Comparison of ENCODE assay signal across 23 mouse cellular contexts in the genomic region with DNA sequence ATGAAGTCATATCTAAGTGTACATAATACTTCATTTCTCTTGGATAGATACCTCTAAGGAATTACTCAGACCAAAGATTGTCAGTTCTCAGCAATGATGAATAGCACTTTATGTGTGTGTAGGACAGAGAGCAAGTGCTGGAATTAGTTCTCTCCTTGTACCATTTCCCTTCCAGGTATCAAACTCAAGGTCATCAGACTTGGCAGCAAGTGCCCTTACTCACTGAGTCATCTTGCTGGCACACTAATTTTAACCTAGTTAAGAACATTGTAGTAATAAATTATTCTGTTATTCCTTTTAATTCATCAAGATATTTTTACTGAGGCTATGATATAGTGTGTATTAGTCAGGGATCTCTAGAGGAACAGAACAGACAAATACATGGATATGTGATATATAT.
A peak's percentile ranks its signal among the peaks of the same experiment; 100 is the strongest.
DNase-seq lines count a peak whose midpoint lies in the region; ATAC-seq and TF ChIP-seq lines count a peak whose summit lies in the region.
"Had no signal": no experiment of that assay in that cellular context is flagged by ENCODE, and none has a peak within 500 bp of the region (broad histone marks: within the 10 kb centered on the region; RNA-seq: fewer than 3 reads in every experiment).

No protein-coding gene starts in this region.

- no peak overlapping the region for H3K27ac ChIP-seq in kidney, adult 2 months (ENCODE audit: insufficient read depth, low read depth, low read length)
- no peak overlapping the region for H3K27ac ChIP-seq in kidney, embryonic 16.5 days (ENCODE audit: low read length)
- H3K27ac ChIP-seq: embryonic facial prominence, embryonic 12.5 days; forebrain, embryonic 15.5 days; hindbrain, embryonic 12.5 days had no signal

- DNase-seq in gastrocnemius, adult 18-20 months (ENCODE audit: low spot score) = peak; percentile 6
- no peak for DNase-seq in gastrocnemius, adult 8-10 months (ENCODE audit: low spot score in 2 of 2)
- peak; percentile 16 for DNase-seq in kidney, adult 2 months
- peak; percentile 40 for DNase-seq in adrenal gland, postnatal 10 days
- peak; percentile 27 for DNase-seq in brain, adult 2 months (ENCODE audit: low read depth, low spot score)
- no peak for DNase-seq in cerebellum, adult 11 months
- DNase-seq in retina, embryonic 14.5 days (ENCODE audit: low spot score) = no peak
- DNase-seq: cerebellum, adult 9-10 months; cerebellum, postnatal 25 days; gastrocnemius, postnatal 14 days; heart, postnatal 4 days; kidney, adult 9 months had no signal

- H3K36me3 ChIP-seq in kidney, adult 2 months (ENCODE audit: control insufficient read depth, insufficient read depth, low read length) = no peaks in the 10 kb centered on the region
- no peaks in the 10 kb centered on the region for H3K36me3 ChIP-seq in kidney, embryonic 16.5 days (ENCODE audit: insufficient read depth, low read length)
- H3K36me3 ChIP-seq: embryonic facial prominence, embryonic 12.5 days; forebrain, embryonic 15.5 days had no signal

- no peak for TF ChIP-seq POLR2A in kidney, adult 2 months (IDR thresholded peaks at IDR 0.05; ENCODE audit: low read depth, low read length)

- ATAC-seq in kidney, embryonic 16.5 days (ENCODE audit: low FRiP score, low TSS enrichment) = no peak
- ATAC-seq: activated CD4-positive, CD25-positive, alpha-beta regulatory T cell, adult 4 months; forebrain, embryonic 15.5 days; hindbrain, embryonic 16.5 days; inflammation-experienced regulatory T-cells, adult 6 months; intestine, postnatal 0 days; Patski had no signal

- TF ChIP-seq CTCF in kidney, adult 2 months (conservative IDR thresholded peaks at IDR 0.05; ENCODE audit: insufficient read depth, insufficient read length, low read depth, low read length) = no peak

- H3K9ac ChIP-seq in kidney, embryonic 16.5 days (replicated peaks; ENCODE audit: low read length) = no peak overlapping the region
- H3K9ac ChIP-seq: embryonic facial prominence, embryonic 12.5 days; forebrain, embryonic 15.5 days; heart, embryonic 12.5 days; hindbrain, embryonic 12.5 days had no signal

- no peak overlapping the region for H3K4me2 ChIP-seq in kidney, embryonic 16.5 days (replicated peaks; ENCODE audit: low read depth, low read length)
- H3K4me2 ChIP-seq: embryonic facial prominence, embryonic 12.5 days; forebrain, embryonic 15.5 days; heart, embryonic 12.5 days; hindbrain, embryonic 12.5 days had no signal

- no peaks in the 10 kb centered on the region for H3K27me3 ChIP-seq in kidney, adult 2 months (replicated peaks; ENCODE audit: control insufficient read depth, insufficient read depth, low read length)
- no peaks in the 10 kb centered on the region for H3K27me3 ChIP-seq in kidney, embryonic 16.5 days (ENCODE audit: insufficient read depth, low read length)
- H3K27me3 ChIP-seq: CH12.LX; embryonic facial prominence, embryonic 12.5 days; forebrain, embryonic 15.5 days; heart, embryonic 12.5 days; hindbrain, embryonic 12.5 days; Patski had no signal

- no peaks in the 10 kb centered on the region for H3K4me1 ChIP-seq in kidney, adult 2 months (ENCODE audit: control insufficient read depth, insufficient read depth, low read length)
- H3K4me1 ChIP-seq in kidney, embryonic 16.5 days (ENCODE audit: insufficient read depth, low read length) = no peaks in the 10 kb centered on the region
- H3K4me1 ChIP-seq: embryonic facial prominence, embryonic 12.5 days; forebrain, embryonic 15.5 days; heart, embryonic 12.5 days; hindbrain, embryonic 12.5 days had no signal

- no peaks in the 10 kb centered on the region for H3K9me3 ChIP-seq in kidney, embryonic 16.5 days (ENCODE audit: low read length)
- H3K9me3 ChIP-seq: embryonic facial prominence, embryonic 12.5 days; forebrain, embryonic 15.5 days; heart, embryonic 12.5 days; hindbrain, embryonic 12.5 days had no signal

- no peak overlapping the region for H3K4me3 ChIP-seq in kidney, adult 2 months (ENCODE audit: insufficient read depth, low read depth, low read length)
- H3K4me3 ChIP-seq in kidney, embryonic 16.5 days (ENCODE audit: low read length) = no peak overlapping the region
- H3K4me3 ChIP-seq: embryonic facial prominence, embryonic 12.5 days; forebrain, embryonic 15.5 days; heart, embryonic 12.5 days; hindbrain, embryonic 12.5 days had no signal

Comparison
In these comparisons a context has a peak if more than half of its experiments do, and no peak if none do; other contexts are left out.
1. DNase-seq: peak in gastrocnemius, adult 18-20 months (single experiment), kidney, adult 2 months (single experiment), adrenal gland, postnatal 10 days (single experiment) and brain, adult 2 months (single experiment); none in gastrocnemius, adult 8-10 months (0 of 2), cerebellum, adult 11 months (single experiment) and retina, embryonic 14.5 days (single experiment).